Mouse (Mus musculus) G1E (cell line): ENCODE measurements at regions not wholly inside any gene's neighbourhood (a gene's known extent, or its start where the extent isn't known, plus 50 kb on each side); places are given as distances from the start of the nearest gene placed in this dataset.

Experiments
- ATAC-seq: 2 replicates; pipeline ENCODE4 v1.8.0; 2016; ENCODE audit warnings: mild to moderate bottlenecking; ENCODE audit not compliant: insufficient number of reproducible peaks, poor library complexity, low FRiP score, severe bottlenecking; ENCODE audit errors: extremely low read depth
- DNase-seq: peaks from one replicate; pipeline ENCODE4 v3.0.0; 2012; ENCODE audit warnings: low spot score
- H3K27me3 ChIP-seq: 2 replicates; pipeline ENCODE4 v1.6.1; 2012; ENCODE audit warnings: mild to moderate bottlenecking, low read length, inconsistent platforms; ENCODE audit not compliant: insufficient read depth
- H3K36me3 ChIP-seq: replicated peaks from 2 replicates; pipeline ENCODE3; 2012; ENCODE audit warnings: mild to moderate bottlenecking, inconsistent platforms
- H3K4me1 ChIP-seq: 2 replicates; pipeline ENCODE4 v1.6.1; 2012; ENCODE audit warnings: low read depth, low read length, inconsistent platforms, mixed read lengths; ENCODE audit not compliant: insufficient read depth
- H3K4me3 ChIP-seq: 2 replicates; pipeline ENCODE4 v1.5.1; 2012; ENCODE audit warnings: low read depth, mild to moderate bottlenecking, inconsistent platforms, low read length, moderate library complexity, mixed read lengths
- H3K9me3 ChIP-seq: replicated peaks from 2 replicates; pipeline ENCODE4 v1.6.1; 2012; ENCODE audit warnings: inconsistent platforms
- CTCF ChIP-seq: IDR thresholded peaks from 2 replicates; pipeline ENCODE4 v1.5.1; 2012; ENCODE audit warnings: low read depth, low read length, inconsistent platforms, mixed read lengths
- GATA1 ChIP-seq: IDR thresholded peaks from 2 replicates; pipeline ENCODE4 v1.6.1; 2012; ENCODE audit warnings: borderline replicate concordance, low read length, inconsistent platforms, mixed read lengths
- GATA2 ChIP-seq: IDR thresholded peaks from 2 replicates; pipeline ENCODE4 v1.6.1; 2012; ENCODE audit warnings: low read depth, low read length, inconsistent platforms, borderline replicate concordance
- POLR2AphosphoS5 ChIP-seq: IDR thresholded peaks from 2 replicates; pipeline ENCODE4 v1.6.1; 2012; ENCODE audit warnings: low read depth, low read length, inconsistent platforms; ENCODE audit not compliant: insufficient replicate concordance
- TAL1 ChIP-seq: conservative IDR thresholded peaks from 2 replicates; pipeline ENCODE4 v1.6.1; 2012; ENCODE audit warnings: low read depth, low read length, inconsistent platforms, mixed read lengths

DNA sequence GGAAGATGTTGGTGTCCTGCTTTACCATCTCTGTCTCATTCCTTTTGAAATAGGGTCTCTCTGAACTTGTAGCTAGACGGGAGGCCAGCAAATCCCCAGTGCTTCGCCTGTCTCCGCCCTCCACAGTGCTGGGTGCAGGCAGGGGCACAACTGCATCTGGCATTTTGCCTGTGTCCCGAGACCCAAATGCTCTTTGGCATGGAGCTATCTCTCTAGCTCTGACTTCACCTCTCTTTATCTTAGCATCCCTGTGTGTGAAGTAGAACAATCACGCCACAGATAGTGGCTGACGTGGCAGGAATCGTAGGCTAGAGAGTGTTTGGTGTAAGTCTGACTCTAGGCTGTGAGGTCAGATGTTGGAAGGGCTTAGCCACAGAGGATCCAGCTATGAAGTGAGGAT lies 53.2 kb upstream of the Neurl1b start:
- Histone ChIP-seq H3K4me3 (peak overlapping the region; percentile 56; the same call in 1 of the 2 replicates), H3K9me3 (no peaks in the 10 kb centered on the region), H3K4me1 (peaks cover 62% of the 10 kb centered on the region), H3K36me3 (no peaks in the 10 kb centered on the region), H3K27me3 (peaks cover 57% of the 10 kb centered on the region)
- ATAC-seq (no peak), DNase-seq (peak; percentile 25)
- no peak for TF ChIP-seq GATA1
- TF ChIP-seq POLR2AphosphoS5, result no peak
- TF ChIP-seq GATA2, result no peak
- TF ChIP-seq TAL1, result no peak
- no peak for TF ChIP-seq CTCF

GRCm38 (mm10) chr17:26361992-26362391 lies 52.6 kb upstream of the Neurl1b start:
- H3K9me3 ChIP-seq, result no peaks in the 10 kb centered on the region
- H3K27me3 ChIP-seq, result peaks cover 57% of the 10 kb centered on the region
- DNase-seq (peak; percentile 82), ATAC-seq (no peak)
- H3K4me1 ChIP-seq, result peaks cover 67% of the 10 kb centered on the region
- no peak; the same call in 1 of the 2 replicates for TF ChIP-seq TAL1
- TF ChIP-seq GATA1, result no peak
- TF ChIP-seq CTCF, result no peak
- peak overlapping the region; percentile 56; the same call in 1 of the 2 replicates for H3K4me3 ChIP-seq
- no peaks in the 10 kb centered on the region for H3K36me3 ChIP-seq

DNA sequence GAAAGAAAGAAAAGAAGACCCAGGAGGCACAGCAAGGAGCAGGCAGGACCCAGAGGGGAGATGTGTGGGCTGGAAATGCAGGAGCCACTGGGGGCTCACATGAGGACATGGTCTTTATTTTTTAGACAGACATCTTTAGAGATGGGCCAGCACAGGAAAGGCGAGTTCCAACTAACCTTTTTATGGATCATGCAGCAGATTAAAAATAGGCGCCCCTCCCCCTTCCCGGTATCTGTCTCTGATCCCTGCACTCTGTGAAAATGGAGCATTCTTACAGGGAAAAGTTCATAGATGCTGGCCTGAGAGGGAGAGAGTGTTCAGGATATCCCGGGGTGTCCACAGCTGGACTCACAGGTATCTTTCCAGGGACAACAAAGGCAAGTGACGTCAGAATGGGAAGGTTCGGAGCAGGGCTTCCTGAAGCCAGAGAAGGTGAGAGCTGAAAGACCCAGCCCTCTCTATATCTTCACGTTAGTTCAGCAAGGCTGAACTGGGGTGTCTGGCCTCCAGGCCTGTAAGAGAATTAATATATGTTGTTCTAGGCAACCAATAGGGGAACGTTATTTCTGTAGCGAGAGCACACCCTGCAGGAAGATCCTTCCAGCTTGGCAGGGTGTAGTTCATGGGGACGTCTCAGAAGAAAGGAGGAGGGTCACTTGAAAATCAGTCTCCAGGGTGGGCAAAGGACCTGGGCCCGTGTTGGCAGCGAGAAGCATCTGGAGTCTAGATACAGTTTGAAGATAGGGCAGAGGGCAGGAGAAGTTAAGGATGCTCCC lies 51.9 kb upstream of the Neurl1b start:
- peaks cover 72% of the 10 kb centered on the region for H3K4me1 ChIP-seq
- no peak overlapping the region; the same call in 1 of the 2 replicates for H3K4me3 ChIP-seq
- no peaks in the 10 kb centered on the region for H3K36me3 ChIP-seq
- peaks cover 60% of the 10 kb centered on the region for H3K27me3 ChIP-seq
- no peaks in the 10 kb centered on the region for H3K9me3 ChIP-seq
- no peak for ATAC-seq
- DNase-seq, result peak; percentile 36
- TF ChIP-seq CTCF (no peak), GATA2 (no peak), GATA1 (no peak), POLR2AphosphoS5 (no peak), TAL1 (no peak)

DNA sequence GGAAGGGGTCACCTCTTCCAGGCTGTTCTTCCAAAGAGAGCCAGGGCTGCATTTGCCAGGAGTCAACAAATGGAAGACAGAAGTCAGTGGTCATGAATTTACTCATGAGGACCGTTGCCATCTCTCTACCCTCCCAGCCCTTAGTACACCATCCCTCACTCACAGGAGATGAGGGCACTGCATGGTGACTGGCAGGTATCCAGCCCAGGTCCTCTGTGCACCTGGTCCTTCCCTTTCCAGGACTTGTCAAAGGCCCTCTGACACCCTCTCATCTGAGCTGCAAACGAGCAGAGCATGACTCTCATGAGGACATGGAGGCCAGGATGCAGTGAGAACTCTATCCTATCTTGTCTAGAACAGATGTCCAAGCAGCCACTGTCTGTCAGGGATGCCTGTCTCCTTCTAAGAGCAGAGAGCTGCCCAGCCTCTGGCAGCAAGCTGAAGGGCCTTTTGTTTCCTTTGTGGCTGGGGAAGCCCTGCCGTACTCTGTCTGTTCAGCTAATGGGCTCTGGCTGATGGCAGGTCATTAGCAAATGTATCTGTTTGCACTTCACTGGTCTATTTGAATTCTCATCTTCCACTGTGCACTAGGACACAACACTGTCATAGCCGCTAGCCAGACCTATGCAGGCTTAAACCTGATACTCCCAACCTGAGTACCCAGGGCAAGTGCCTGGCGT lies 50.6 kb upstream of the Neurl1b start:
- Histone ChIP-seq H3K4me1 (peaks cover 79% of the 10 kb centered on the region), H3K4me3 (no peak overlapping the region), H3K27me3 (peaks cover 51% of the 10 kb centered on the region), H3K36me3 (no peaks in the 10 kb centered on the region), H3K9me3 (no peaks in the 10 kb centered on the region)
- no peak for TF ChIP-seq GATA2
- no peak for TF ChIP-seq POLR2AphosphoS5
- no peak for TF ChIP-seq TAL1
- no peak for TF ChIP-seq GATA1
- TF ChIP-seq CTCF, result no peak
- DNase-seq (no peak), ATAC-seq (no peak)
